Mouse (Mus musculus): ENCODE results near the gene Prkn. TPM values are rescaled to one million over a fixed set of nuclear protein-coding genes. Genes with fewer than 3 reads are reported as not detected.
A peak's percentile ranks its signal among the peaks of the same experiment; 100 is the strongest.

Prkn gene
- polyA plus RNA-seq, 1 experiment from 2014 or later, result 2.8 TPM

GRCm38 (mm10) chr17:11727101-11727500 is 886.9 kb downstream of the Prkn start:
- whole genome bisulfite sequencing, result 43% methylated on average over 1 of the region's 1 CpGs
- H3K27me3 ChIP-seq (replicated peaks; ENCODE audit: insufficient read depth, low read length), result no peaks in the 10 kb centered on the region
- H3K4me3 ChIP-seq (ENCODE audit: low read depth, low read length), result no peak overlapping the region
- no peak overlapping the region for H3K4me2 ChIP-seq (replicated peaks; ENCODE audit: low read depth, low read length)
- no peak overlapping the region for H3K9ac ChIP-seq (replicated peaks; ENCODE audit: low read depth)
- DNase-seq (ENCODE audit: low spot score) (no peak), ATAC-seq (no peak)
- H3K9me3 ChIP-seq (ENCODE audit: low read length), result no peaks in the 10 kb centered on the region
- no peaks in the 10 kb centered on the region for H3K36me3 ChIP-seq (ENCODE audit: insufficient read depth, low read length)
- H3K27ac ChIP-seq (ENCODE audit: low read length), result no peak overlapping the region
- H3K4me1 ChIP-seq (ENCODE audit: insufficient read depth, low read depth, low read length), result no peaks in the 10 kb centered on the region
- TF ChIP-seq EP300 (IDR thresholded peaks at IDR 0.05) (no peak), CTCF (IDR thresholded peaks at IDR 0.05) (no peak)

GRCm38 (mm10) chr17:11728294-11728693 is 888.1 kb downstream of the Prkn start:
- Histone ChIP-seq H3K27me3 (replicated peaks; ENCODE audit: insufficient read depth, low read length) (no peaks in the 10 kb centered on the region), H3K36me3 (ENCODE audit: insufficient read depth, low read length) (no peaks in the 10 kb centered on the region), H3K4me1 (ENCODE audit: insufficient read depth, low read depth, low read length) (no peaks in the 10 kb centered on the region), H3K4me3 (ENCODE audit: low read depth, low read length) (no peak overlapping the region), H3K27ac (ENCODE audit: low read length) (no peak overlapping the region), H3K9me3 (ENCODE audit: low read length) (no peaks in the 10 kb centered on the region), H3K9ac (replicated peaks; ENCODE audit: low read depth) (no peak overlapping the region), H3K4me2 (replicated peaks; ENCODE audit: low read depth, low read length) (no peak overlapping the region)
- no peak for ATAC-seq
- no peak for DNase-seq (ENCODE audit: low spot score)
- no peak for TF ChIP-seq CTCF (IDR thresholded peaks at IDR 0.05)
- TF ChIP-seq EP300 (IDR thresholded peaks at IDR 0.05), result no peak
- WGBS, result 83% methylated on average over 2 of the region's 2 CpGs

GRCm38 (mm10) chr17:11730656-11731594 is 890.7 kb downstream of the Prkn start:
- DNase-seq (ENCODE audit: low spot score) (no peak), ATAC-seq (no peak)
- TF ChIP-seq CTCF (IDR thresholded peaks at IDR 0.05), result no peak
- no peak for TF ChIP-seq EP300 (IDR thresholded peaks at IDR 0.05)
- Histone ChIP-seq H3K4me1 (ENCODE audit: insufficient read depth, low read depth, low read length) (no peaks in the 10 kb centered on the region), H3K9me3 (ENCODE audit: low read length) (no peaks in the 10 kb centered on the region), H3K36me3 (ENCODE audit: insufficient read depth, low read length) (no peaks in the 10 kb centered on the region), H3K4me2 (replicated peaks; ENCODE audit: low read depth, low read length) (no peak overlapping the region), H3K27ac (ENCODE audit: low read length) (no peak overlapping the region), H3K9ac (replicated peaks; ENCODE audit: low read depth) (no peak overlapping the region), H3K27me3 (replicated peaks; ENCODE audit: insufficient read depth, low read length) (no peaks in the 10 kb centered on the region), H3K4me3 (ENCODE audit: low read depth, low read length) (no peak overlapping the region)
- 77% methylated on average over 12 of the region's 12 CpGs for WGBS

- Histone ChIP-seq H3K9me3 (ENCODE audit: low read length) (no peaks in the 10 kb centered on the region), H3K36me3 (ENCODE audit: insufficient read depth, low read length) (no peaks in the 10 kb centered on the region), H3K27me3 (replicated peaks; ENCODE audit: insufficient read depth, low read length) (no peaks in the 10 kb centered on the region), H3K4me1 (ENCODE audit: insufficient read depth, low read depth, low read length) (no peaks in the 10 kb centered on the region), H3K27ac (ENCODE audit: low read length) (no peak overlapping the region), H3K4me2 (replicated peaks; ENCODE audit: low read depth, low read length) (no peak overlapping the region), H3K4me3 (ENCODE audit: low read depth, low read length) (no peak overlapping the region), H3K9ac (replicated peaks; ENCODE audit: low read depth) (no peak overlapping the region)
- ATAC-seq (peak; percentile 52), DNase-seq (ENCODE audit: low spot score) (peak; percentile 7)
- WGBS, result 68% methylated on average over 12 of the region's 12 CpGs
- TF ChIP-seq EP300 (IDR thresholded peaks at IDR 0.05), result no peak
- TF ChIP-seq CTCF (IDR thresholded peaks at IDR 0.05), result no peak
Observed at GRCm38 (mm10) chr17:11735158-11735877, 895.1 kb downstream of the Prkn start.

GRCm38 (mm10) chr17:11736531-11736930 is 896.3 kb downstream of the Prkn start:
- no peak for DNase-seq (ENCODE audit: low spot score)
- no peaks in the 10 kb centered on the region for H3K9me3 ChIP-seq (ENCODE audit: low read length)
- H3K9ac ChIP-seq (replicated peaks; ENCODE audit: low read depth), result no peak overlapping the region
- H3K4me3 ChIP-seq (ENCODE audit: low read depth, low read length), result no peak overlapping the region
- TF ChIP-seq EP300 (IDR thresholded peaks at IDR 0.05), result no peak
- TF ChIP-seq CTCF (IDR thresholded peaks at IDR 0.05), result no peak
- ATAC-seq, result no peak
- no peak overlapping the region for H3K4me2 ChIP-seq (replicated peaks; ENCODE audit: low read depth, low read length)
- H3K27ac ChIP-seq (ENCODE audit: low read length), result no peak overlapping the region
- H3K36me3 ChIP-seq (ENCODE audit: insufficient read depth, low read length), result no peaks in the 10 kb centered on the region
- WGBS, result 50% methylated on average over 3 of the region's 3 CpGs
- no peaks in the 10 kb centered on the region for H3K4me1 ChIP-seq (ENCODE audit: insufficient read depth, low read depth, low read length)
- H3K27me3 ChIP-seq (replicated peaks; ENCODE audit: insufficient read depth, low read length), result no peaks in the 10 kb centered on the region

- no peaks in the 10 kb centered on the region for H3K9me3 ChIP-seq (ENCODE audit: low read length)
- no peaks in the 10 kb centered on the region for H3K36me3 ChIP-seq (ENCODE audit: insufficient read depth, low read length)
- ATAC-seq (no peak), DNase-seq (ENCODE audit: low spot score) (no peak)
- H3K4me1 ChIP-seq (ENCODE audit: insufficient read depth, low read depth, low read length), result no peaks in the 10 kb centered on the region
- H3K27me3 ChIP-seq (replicated peaks; ENCODE audit: insufficient read depth, low read length), result no peaks in the 10 kb centered on the region
- TF ChIP-seq EP300 (IDR thresholded peaks at IDR 0.05), result no peak
- TF ChIP-seq CTCF (IDR thresholded peaks at IDR 0.05), result no peak
- H3K4me3 ChIP-seq (ENCODE audit: low read depth, low read length), result no peak overlapping the region
- WGBS, result 90% methylated on average over 10 of the region's 10 CpGs
- no peak overlapping the region for H3K4me2 ChIP-seq (replicated peaks; ENCODE audit: low read depth, low read length)
- no peak overlapping the region for H3K9ac ChIP-seq (replicated peaks; ENCODE audit: low read depth)
- no peak overlapping the region for H3K27ac ChIP-seq (ENCODE audit: low read length)
Observed at GRCm38 (mm10) chr17:11737905-11738304, 897.7 kb downstream of the Prkn start.

Data from lung, postnatal 0 days (tissue).